Mouse (Mus musculus) layer of hippocampus, adult 11-12 months (tissue): ENCODE measurements around the gene Tmco5.
"Not testable (repeated sequence)": the region's sequence is repeated elsewhere in the genome, so short reads cannot be mapped to it uniquely, and the experiment has no call there.

Experiments
- DNase-seq: peaks from one replicate; pipeline ENCODE4 v3.0.0; 2022; ENCODE audit warnings: low spot score

The Tmco5 gene

GRCm38 (mm10) chr2:116922580-116923500 lies 44.3 kb downstream of the Tmco5 start:
- no peak for DNase-seq

- no peak for DNase-seq
These were observed 45.2 kb downstream of the Tmco5 start for GRCm38 (mm10) chr2:116923684-116924083.

- no peak for DNase-seq
These were observed 45.8 kb downstream of the Tmco5 start for GRCm38 (mm10) chr2:116924292-116924691.

GRCm38 (mm10) chr2:116925230-116925629 lies 46.7 kb downstream of the Tmco5 start:
- no peak for DNase-seq

GRCm38 (mm10) chr2:116932218-116932617 lies 53.7 kb downstream of the Tmco5 start:
- DNase-seq: no peak

GRCm38 (mm10) chr2:116934236-116934635 lies 55.7 kb downstream of the Tmco5 start:
- not testable (repeated sequence) for DNase-seq

- DNase-seq: no peak
These were observed 56.3 kb downstream of the Tmco5 start for GRCm38 (mm10) chr2:116934776-116935175.

GRCm38 (mm10) chr2:116936371-116936770 lies 57.9 kb downstream of the Tmco5 start:
- no peak for DNase-seq

GRCm38 (mm10) chr2:116937166-116937565 lies 58.7 kb downstream of the Tmco5 start:
- no peak for DNase-seq

GRCm38 (mm10) chr2:116941816-116942215 lies 63.3 kb downstream of the Tmco5 start:
- no peak for DNase-seq
